Mouse (Mus musculus) MEL (cell line): ENCODE measurements at regions not wholly inside any gene's neighbourhood (a gene's known extent, or its start where the extent isn't known, plus 50 kb on each side); places are given as distances from the start of the nearest gene placed in this dataset.

Experiments used
- DNase-seq: peaks from one replicate; pipeline ENCODE4 v3.0.0; 2011; ENCODE audit warnings: low read depth, low spot score
- H3K27ac ChIP-seq: 2 replicates; pipeline ENCODE4 v1.5.1; 2012; ENCODE audit warnings: low read depth, mild to moderate bottlenecking, control low read depth, low read length, moderate library complexity; ENCODE audit not compliant: control insufficient read depth
- H3K27me3 ChIP-seq, 2 experiments: fragments of 150-350 bp in 1 of 2; sonication (generic) in 1 of 2; 2 replicates each; pipeline ENCODE4 v1.6.1; 2012; ENCODE audit warnings: low read length in 2 of 2, mild to moderate bottlenecking in 2 of 2, improper control_type of control experiment in 1 of 2, moderate library complexity in 1 of 2; ENCODE audit not compliant: insufficient read depth in 2 of 2, control insufficient read depth in 1 of 2
- H3K36me3 ChIP-seq, 2 experiments: 2 replicates each; pipeline ENCODE4 v1.6.1; 2012 to 2014; ENCODE audit warnings: low read length in 2 of 2, improper control_type of control experiment in 1 of 2, inconsistent platforms in 1 of 2, mild to moderate bottlenecking in 1 of 2; ENCODE audit not compliant: insufficient read depth in 2 of 2, control insufficient read depth in 1 of 2
- H3K4me1 ChIP-seq, 2 experiments: fragments of 150-350 bp in 1 of 2; sonication (generic) in 1 of 2; 2 replicates each; pipeline ENCODE4 v1.6.1; 2012; ENCODE audit warnings: low read length in 2 of 2, improper control_type of control experiment in 1 of 2, mild to moderate bottlenecking in 1 of 2; ENCODE audit not compliant: insufficient read depth in 2 of 2, control insufficient read depth in 1 of 2
- H3K4me3 ChIP-seq, 2 experiments: fragments of 150-350 bp in 1 of 2; sonication (generic) in 1 of 2; 2 replicates each; pipeline ENCODE4 v1.5.1; 2012; ENCODE audit warnings: low read depth in 2 of 2, low read length in 2 of 2, mild to moderate bottlenecking in 2 of 2, moderate library complexity in 2 of 2, control low read depth in 1 of 2, improper control_type of control experiment in 1 of 2; ENCODE audit not compliant: control insufficient read depth in 1 of 2, insufficient read depth in 1 of 2
- H3K79me2 ChIP-seq: 2 replicates; pipeline ENCODE4 v1.6.1; 2012; ENCODE audit warnings: mild to moderate bottlenecking, low read length, moderate library complexity; ENCODE audit not compliant: control insufficient read depth, poor library complexity, insufficient read depth
- H3K9ac ChIP-seq: 2 replicates; pipeline ENCODE4 v1.6.1; 2012; ENCODE audit warnings: low read depth, mild to moderate bottlenecking, control low read depth, low read length, moderate library complexity; ENCODE audit not compliant: control insufficient read depth, poor library complexity, severe bottlenecking
- H3K9me3 ChIP-seq: fragments of 150-350 bp; sonication (generic); replicated peaks from 2 replicates; pipeline ENCODE4 v1.6.1; 2012; ENCODE audit warnings: mild to moderate bottlenecking, low read length, improper control_type of control experiment, moderate library complexity; ENCODE audit not compliant: insufficient read depth
- BHLHE40 ChIP-seq: IDR thresholded peaks from 2 replicates; pipeline ENCODE4 v1.6.1; 2012; ENCODE audit warnings: low read depth, mild to moderate bottlenecking, inconsistent platforms, low read length, improper control_type of control experiment, borderline replicate concordance
- EP300 ChIP-seq, 2 experiments: IDR thresholded peaks; 2 replicates each; pipeline ENCODE4 v1.6.1; 2011; ENCODE audit warnings: improper control_type of control experiment in 2 of 2, low read length in 2 of 2, low read depth in 1 of 2, mild to moderate bottlenecking in 1 of 2
- GABPA ChIP-seq: IDR thresholded peaks from 2 replicates; pipeline ENCODE4 v1.6.1; 2012; ENCODE audit warnings: low read depth, mild to moderate bottlenecking, inconsistent platforms, low read length, improper control_type of control experiment, moderate library complexity
- GATA1 ChIP-seq: IDR thresholded peaks from 2 replicates; pipeline ENCODE4 v1.6.1; 2011; ENCODE audit warnings: low read depth, low read length, improper control_type of control experiment
- HCFC1 ChIP-seq: IDR thresholded peaks from 2 replicates; pipeline ENCODE4 v1.6.1; 2012; ENCODE audit warnings: low read depth, mild to moderate bottlenecking, inconsistent platforms, low read length, improper control_type of control experiment, moderate library complexity
- KAT2A ChIP-seq: conservative IDR thresholded peaks from 2 replicates; pipeline ENCODE4 v1.6.1; 2012; ENCODE audit warnings: low read depth, low read length, improper control_type of control experiment, inconsistent platforms
- MAX ChIP-seq: IDR thresholded peaks from 2 replicates; pipeline ENCODE4 v1.6.1; 2011; ENCODE audit warnings: low read length, improper control_type of control experiment
- MAZ ChIP-seq: IDR thresholded peaks from 2 replicates; pipeline ENCODE4 v1.6.1; 2012; ENCODE audit warnings: low read depth, mild to moderate bottlenecking, inconsistent platforms, low read length, improper control_type of control experiment
- MEF2A ChIP-seq: IDR thresholded peaks from 2 replicates; pipeline ENCODE4 v1.6.1; 2014; ENCODE audit warnings: low read depth, mild to moderate bottlenecking, inconsistent platforms, low read length, improper control_type of control experiment; ENCODE audit not compliant: poor library complexity, insufficient replicate concordance, severe bottlenecking; ENCODE audit errors: extremely low read depth
- NRF1 ChIP-seq: IDR thresholded peaks from 2 replicates; pipeline ENCODE4 v1.6.1; 2014; ENCODE audit warnings: low read depth, mild to moderate bottlenecking, inconsistent platforms, low read length, improper control_type of control experiment, moderate library complexity; ENCODE audit not compliant: poor library complexity, insufficient read depth, severe bottlenecking
- RAD21 ChIP-seq: IDR thresholded peaks from 2 replicates; pipeline ENCODE4 v1.6.1; 2011; ENCODE audit warnings: mild to moderate bottlenecking, low read depth, low read length, improper control_type of control experiment
- SMC3 ChIP-seq: IDR thresholded peaks from 2 replicates; pipeline ENCODE4 v1.6.1; 2011; ENCODE audit warnings: low read depth, low read length, improper control_type of control experiment
- TCF12 ChIP-seq: IDR thresholded peaks from 2 replicates; pipeline ENCODE4 v1.6.1; 2014; ENCODE audit warnings: low read depth, mild to moderate bottlenecking, inconsistent platforms, low read length, improper control_type of control experiment, moderate library complexity
- UBTF ChIP-seq: IDR thresholded peaks from 2 replicates; pipeline ENCODE4 v1.6.1; 2012; ENCODE audit warnings: low read depth, mild to moderate bottlenecking, inconsistent platforms, low read length, improper control_type of control experiment, moderate library complexity, borderline replicate concordance; ENCODE audit not compliant: insufficient read depth
- USF1 ChIP-seq: IDR thresholded peaks from 2 replicates; pipeline ENCODE4 v1.6.1; 2014; ENCODE audit warnings: low read depth, mild to moderate bottlenecking, inconsistent platforms, low read length, improper control_type of control experiment, moderate library complexity
- USF2 ChIP-seq, 2 experiments: IDR thresholded peaks; 2 replicates each; pipeline ENCODE4 v1.6.1; 2011 to 2012; ENCODE audit warnings: improper control_type of control experiment in 2 of 2, low read length in 2 of 2, borderline replicate concordance in 1 of 2, inconsistent platforms in 1 of 2, low read depth in 1 of 2, mild to moderate bottlenecking in 1 of 2; ENCODE audit not compliant: insufficient read depth in 1 of 2
- ZC3H11A ChIP-seq: IDR thresholded peaks from 2 replicates; pipeline ENCODE4 v1.6.1; 2012; ENCODE audit warnings: low read depth, mild to moderate bottlenecking, inconsistent platforms, low read length, improper control_type of control experiment
- ZKSCAN1 ChIP-seq: IDR thresholded peaks from 2 replicates; pipeline ENCODE4 v1.6.1; 2012; ENCODE audit warnings: low read depth, mild to moderate bottlenecking, inconsistent platforms, low read length, improper control_type of control experiment, moderate library complexity
- ZMIZ1 ChIP-seq: IDR thresholded peaks from 2 replicates; pipeline ENCODE4 v1.6.1; 2012; ENCODE audit warnings: low read depth, mild to moderate bottlenecking, inconsistent platforms, low read length, improper control_type of control experiment, moderate library complexity
- ZNF384 ChIP-seq: IDR thresholded peaks from 2 replicates; pipeline ENCODE4 v1.6.1; 2012; ENCODE audit warnings: low read depth, mild to moderate bottlenecking, inconsistent platforms, low read length, improper control_type of control experiment

- TF ChIP-seq ZNF384, result no peak
- TF ChIP-seq USF2 (IDR thresholded peaks at IDR 0.05; ENCODE audit: borderline replicate concordance in 1 of 2, insufficient read depth in 1 of 2, low read depth in 1 of 2, low read length in 2 of 2), result no peak
- no peak for TF ChIP-seq BHLHE40
- TF ChIP-seq RAD21, result no peak
- TF ChIP-seq EP300 (IDR thresholded peaks at IDR 0.05; ENCODE audit: low read depth in 1 of 2, low read length in 2 of 2), result no peak
- TF ChIP-seq GATA1, result no peak
- no peak for TF ChIP-seq ZMIZ1
- no peak for TF ChIP-seq SMC3
- no peak for TF ChIP-seq TCF12
- TF ChIP-seq GABPA, result no peak
- TF ChIP-seq USF1, result no peak
- no peak for TF ChIP-seq KAT2A
- no peak for TF ChIP-seq MAZ
- TF ChIP-seq HCFC1, result no peak
- no peak for TF ChIP-seq MEF2A
- no peak for TF ChIP-seq MAX
- TF ChIP-seq UBTF, result no peak
- no peak for TF ChIP-seq ZC3H11A
- TF ChIP-seq ZKSCAN1, result no peak
- no peak for TF ChIP-seq NRF1
- H3K9me3 ChIP-seq, result no peaks in the 10 kb centered on the region
- no peak overlapping the region for H3K4me3 ChIP-seq
- no peaks in the 10 kb centered on the region for H3K36me3 ChIP-seq
- peaks cover 0 to 1% of the 10 kb centered on the region in 2 experiments; a peak in 1 of 4 replicates for H3K27me3 ChIP-seq
- no peaks in the 10 kb centered on the region for H3K79me2 ChIP-seq
- DNase-seq, result no peak
- H3K9ac ChIP-seq, result no peak overlapping the region
- no peak overlapping the region for H3K27ac ChIP-seq
- H3K4me1 ChIP-seq, result no peaks in the 10 kb centered on the region
These were observed 86.4 kb downstream of the Anapc4 start for GRCm38 (mm10) chr5:52920251-52920650.
